Mouse (Mus musculus) left cerebral cortex, postnatal 10 days (tissue): ENCODE results near the gene Zfp989. TPM values are rescaled to one million over a fixed set of nuclear protein-coding genes. Genes with fewer than 3 reads are reported as not detected.
"Not testable (repeated sequence)": the region's sequence is repeated elsewhere in the genome, so short reads cannot be mapped to it uniquely, and the experiment has no call there.

Experiments
- DNase-seq, 2 experiments: peaks; one replicate each; pipeline ENCODE4 v3.0.0; 2021 to 2022; ENCODE audit warnings: low spot score in 2 of 2, mixed read lengths in 1 of 2; ENCODE audit errors: extremely low spot score in 1 of 2
- intact Hi-C: fragments of 180-260 bp; cut with DNase I; formaldehyde crosslinking; loops from one replicate; pipeline ENCODE4 v1.15.1; 2025
- total RNA-seq, 2 experiments: library from RNA; stranded (reverse); gene quantifications; 2 replicates each; pipeline ENCODE4 v1.2.3; 2021

Zfp989 gene
- not detected for total RNA-seq

GRCm38 (mm10) chr4:146971757-146972156 lies at the start of gene Zfp989:
Zfp989 (plus strand) TSS chr4:146971976.
- intact Hi-C loops, DNase-seq: not testable (repeated sequence)

GRCm38 (mm10) chr4:146932311-146933082 lies 39.3 kb upstream of the Zfp989 start:
- DNase-seq = no peak
- intact Hi-C loops = no loop called here

- DNase-seq, intact Hi-C loops: not testable (repeated sequence)
Measured at GRCm38 (mm10) chr4:146941691-146942090, 30.1 kb upstream of the Zfp989 start.

- intact Hi-C loops, DNase-seq: not testable (repeated sequence)
Measured at GRCm38 (mm10) chr4:146976581-146976980, 4.8 kb downstream of the Zfp989 start.

- DNase-seq, intact Hi-C loops: not testable (repeated sequence)
Measured at GRCm38 (mm10) chr4:147018400-147018799, 46.6 kb downstream of the Zfp989 start.

- DNase-seq, intact Hi-C loops: not testable (repeated sequence)
Measured at GRCm38 (mm10) chr4:147021550-147021949, 49.8 kb downstream of the Zfp989 start, which contains the start of gene Rex2. Rex2 (plus strand) TSS chr4:147021850.

GRCm38 (mm10) chr4:147026374-147026773 lies 54.6 kb downstream of the Zfp989 start:
- DNase-seq, intact Hi-C loops: not testable (repeated sequence)

GRCm38 (mm10) chr4:147031308-147032036 lies 59.7 kb downstream of the Zfp989 start:
- intact Hi-C loops, DNase-seq: not testable (repeated sequence)

Other genes starting within 250 kb of the Zfp989 start
- not detected for gene Gm21411, start 62.4 kb upstream of the Zfp989 start, total RNA-seq
- gene Rex2, start 49.9 kb downstream of the Zfp989 start, total RNA-seq = under 1 TPM; 0.14 to 0.26 TPM
- gene Zfp991, start 160.1 kb downstream of the Zfp989 start, total RNA-seq = 10 to 100 TPM in 1 of 2 experiments, 1 to 10 TPM in 1; 10.0 to 14.8 TPM